ENCODE assay signal across 9 mouse cellular contexts in the genomic region with DNA sequence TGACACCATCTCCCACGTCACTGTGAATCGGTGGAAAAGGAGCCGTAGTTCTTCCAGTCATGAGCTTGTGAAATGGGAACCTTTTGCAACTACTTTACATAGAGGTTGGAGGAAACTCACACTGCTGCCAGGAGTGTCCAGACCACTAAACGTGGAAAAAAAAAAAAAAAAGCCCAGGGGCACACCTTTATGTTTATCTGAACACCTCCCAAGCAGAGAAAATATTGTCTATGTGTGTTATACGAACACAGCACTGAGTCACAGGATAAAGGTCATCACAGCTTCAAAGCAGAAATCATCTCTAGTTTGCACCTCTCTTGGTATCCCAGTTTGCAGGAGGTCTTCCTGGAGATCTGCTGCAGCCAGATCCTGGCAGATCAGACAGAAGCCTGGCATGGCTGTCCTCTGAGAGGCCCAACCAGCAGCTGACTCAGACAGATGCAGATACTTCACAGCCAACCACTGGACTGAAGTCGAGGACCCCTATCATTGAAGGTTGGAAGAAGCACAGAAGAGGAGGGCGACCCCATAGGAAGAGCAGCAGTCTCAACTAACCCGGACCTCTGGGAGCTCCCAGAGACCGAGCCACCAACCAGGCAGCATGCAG. TPM values are rescaled to one million over a fixed set of nuclear protein-coding genes. Genes with fewer than 3 reads are reported as not detected.
DNase-seq lines count a peak whose midpoint lies in the region; ATAC-seq and TF ChIP-seq lines count a peak whose summit lies in the region.
"Had no signal": no experiment of that assay in that cellular context is flagged by ENCODE, and none has a peak within 500 bp of the region (broad histone marks: within the 10 kb centered on the region; RNA-seq: fewer than 3 reads in every experiment).

No protein-coding gene starts in this region.

- no peak for DNase-seq in heart, postnatal 25 days (ENCODE audit: low spot score)
- peak; percentile 31 to 50 for DNase-seq in cerebellum, postnatal 14 days
- no peak for DNase-seq in hindbrain, embryonic 14.5 days (ENCODE audit: low spot score)
- DNase-seq in midbrain, embryonic 14.5 days: no peak
- no peak for DNase-seq in gastrocnemius, adult 8-10 months (ENCODE audit: low spot score in 2 of 2)
- no peak for DNase-seq in thymus, adult 2 months
- no peak for DNase-seq in thymus, adult 18-20 months

- no peak for TF ChIP-seq CTCF in thymus, adult 2 months (IDR thresholded peaks at IDR 0.05; ENCODE audit: borderline replicate concordance, control insufficient read depth, extremely low read depth, insufficient read depth, low read length, poor library complexity)

- peaks cover 4 to 13% of the 10 kb centered on the region in 2 experiments for H3K4me1 ChIP-seq in heart, embryonic 14.5 days (ENCODE audit: control insufficient read depth in 2 of 2, insufficient read depth in 2 of 2, low read length in 2 of 2)
- 0 out of 2 replicates have a peak, but pooled peaks cover 8% of the 10 kb centered on the region for H3K4me1 ChIP-seq in hindbrain, embryonic 14.5 days (replicated peaks; ENCODE audit: control insufficient read depth, insufficient read depth, low read length)
- H3K4me1 ChIP-seq in midbrain, embryonic 14.5 days (ENCODE audit: control insufficient read depth, insufficient read depth, low read length): peaks cover 9% of the 10 kb centered on the region; the same call in 1 of the 2 replicates
- H3K4me1 ChIP-seq in thymus, adult 2 months (replicated peaks; ENCODE audit: control insufficient read depth, insufficient read depth, low read length): no peaks in the 10 kb centered on the region

- ATAC-seq in heart, embryonic 14.5 days (ENCODE audit: insufficient number of reproducible peaks, insufficient read depth, low FRiP score, low read depth): no peak
- no peak for ATAC-seq in hindbrain, embryonic 14.5 days (ENCODE audit: low FRiP score)
- ATAC-seq in midbrain, embryonic 14.5 days (ENCODE audit: low FRiP score, low TSS enrichment): no peak

- H3K9ac ChIP-seq in heart, embryonic 14.5 days (ENCODE audit: low read length): 0 out of 2 replicates have a peak overlapping the region, but pooled peaks have one; percentile 28
- H3K9ac ChIP-seq in hindbrain, embryonic 14.5 days: no peak overlapping the region
- peak overlapping the region; percentile 53; the same call in 1 of the 2 replicates for H3K9ac ChIP-seq in midbrain, embryonic 14.5 days (replicated peaks; ENCODE audit: low read length)

- H3K4me2 ChIP-seq in heart, embryonic 14.5 days (ENCODE audit: low read length): peak overlapping the region; percentile 98
- H3K4me2 ChIP-seq in hindbrain, embryonic 14.5 days (replicated peaks): peak overlapping the region; percentile 90
- peak overlapping the region; percentile 96 for H3K4me2 ChIP-seq in midbrain, embryonic 14.5 days (ENCODE audit: low read length)

- peak overlapping the region; percentile 44 to 52; a peak in 3 of 4 replicates for H3K4me3 ChIP-seq in heart, embryonic 14.5 days (ENCODE audit: control insufficient read depth in 1 of 2, insufficient read depth in 1 of 2, low read depth in 1 of 2, low read length in 2 of 2)
- no peak overlapping the region for H3K4me3 ChIP-seq in hindbrain, embryonic 14.5 days (replicated peaks; ENCODE audit: low read length)
- H3K4me3 ChIP-seq in midbrain, embryonic 14.5 days (replicated peaks; ENCODE audit: low read depth, low read length): peak overlapping the region; percentile 55
- no peak overlapping the region for H3K4me3 ChIP-seq in thymus, adult 2 months (ENCODE audit: control insufficient read depth, insufficient read depth, low read length)
- H3K4me3 ChIP-seq: erythroblast, embryonic 14.5 days had no signal

- no peak overlapping the region for H3K27ac ChIP-seq in heart, embryonic 14.5 days (replicated peaks in 1 of 2; ENCODE audit: control insufficient read depth in 1 of 2, insufficient read depth in 1 of 2, low read depth in 2 of 2, low read length in 2 of 2)
- no peak overlapping the region for H3K27ac ChIP-seq in hindbrain, embryonic 14.5 days
- no peak overlapping the region for H3K27ac ChIP-seq in midbrain, embryonic 14.5 days (replicated peaks; ENCODE audit: low read depth, low read length)
- no peak overlapping the region for H3K27ac ChIP-seq in thymus, adult 2 months (ENCODE audit: control insufficient read depth, insufficient read depth, low read length)

- H3K36me3 ChIP-seq in heart, embryonic 14.5 days (ENCODE audit: control insufficient read depth, insufficient read depth, low read length): no peaks in the 10 kb centered on the region
- no peaks in the 10 kb centered on the region for H3K36me3 ChIP-seq in hindbrain, embryonic 14.5 days (replicated peaks; ENCODE audit: control insufficient read depth, insufficient read depth)
- no peaks in the 10 kb centered on the region for H3K36me3 ChIP-seq in midbrain, embryonic 14.5 days (ENCODE audit: control insufficient read depth, insufficient read depth, low read length)
- no peaks in the 10 kb centered on the region for H3K36me3 ChIP-seq in thymus, adult 2 months (ENCODE audit: control insufficient read depth, insufficient read depth, low read length)

- WGBS in heart, embryonic 14.5 days: 49% methylated on average over 9 of the region's 9 CpGs
- 64% methylated on average over 9 of the region's 9 CpGs for WGBS in hindbrain, embryonic 14.5 days
- WGBS in midbrain, embryonic 14.5 days: 60% methylated on average over 9 of the region's 9 CpGs
- 46% methylated on average over 9 of the region's 9 CpGs for WGBS in thymus, adult 2 months

- no peaks in the 10 kb centered on the region; the same call in 1 of the 2 replicates for H3K9me3 ChIP-seq in heart, embryonic 14.5 days (ENCODE audit: control insufficient read depth, low read length)
- no peaks in the 10 kb centered on the region for H3K9me3 ChIP-seq in hindbrain, embryonic 14.5 days (ENCODE audit: control insufficient read depth, low read length)
- H3K9me3 ChIP-seq in midbrain, embryonic 14.5 days (ENCODE audit: control insufficient read depth, low read length): no peaks in the 10 kb centered on the region

- intact Hi-C loops in heart, postnatal 25 days (cut with DNase I): no loop called here

- H3K27me3 ChIP-seq in heart, embryonic 14.5 days (ENCODE audit: control insufficient read depth, insufficient read depth, low read length): peaks cover 7% of the 10 kb centered on the region; the same call in 1 of the 2 replicates
- peaks cover 16% of the 10 kb centered on the region; the same call in 1 of the 2 replicates for H3K27me3 ChIP-seq in hindbrain, embryonic 14.5 days (ENCODE audit: control insufficient read depth, insufficient read depth, low read length)
- H3K27me3 ChIP-seq in midbrain, embryonic 14.5 days (ENCODE audit: control insufficient read depth, insufficient read depth, low read length): no peaks in the 10 kb centered on the region
- no peaks in the 10 kb centered on the region; the same call in 1 of the 2 replicates for H3K27me3 ChIP-seq in thymus, adult 2 months (ENCODE audit: control insufficient read depth, insufficient read depth, low read length)

- no peak for TF ChIP-seq POLR2A in thymus, adult 2 months (IDR thresholded peaks at IDR 0.05; ENCODE audit: control insufficient read depth, extremely low read depth, insufficient read depth, low read length, poor library complexity)

RNA-seq across cellular contexts. Expression of a gene that starts 2.2 kb away (rescaled TPM):
- polyA plus RNA-seq in heart, embryonic 14.5 days (2014; fragmentation: Nextera tagmentation; extraction: Ambion mirVana): 0.15 TPM in 1 of 2 replicates, not detected in the other
- total RNA-seq in heart, postnatal 25 days (2021): not detected
- 0.37 and 0.67 TPM in 2 replicates for polyA plus RNA-seq in hindbrain, embryonic 14.5 days (2014; fragmentation: Nextera tagmentation; extraction: Ambion mirVana)
- 0.38 and 0.39 TPM in 2 replicates for polyA plus RNA-seq in midbrain, embryonic 14.5 days (2014; fragmentation: Nextera tagmentation; extraction: Ambion mirVana)
- total RNA-seq in gastrocnemius, adult 8-10 months (2022): not detected
- polyA plus RNA-seq in thymus, adult 2 months (2012; rRNA removed): 2.3 and 5.5 TPM in 2 replicates
- polyA plus RNA-seq: erythroblast, embryonic 14.5 days had no signal

Comparison
In these comparisons a context has a peak if more than half of its experiments do, and no peak if none do; other contexts are left out.
1. H3K4me3 ChIP-seq: peak in heart, embryonic 14.5 days (2 of 2) and midbrain, embryonic 14.5 days (single experiment); none in hindbrain, embryonic 14.5 days (single experiment) and thymus, adult 2 months (single experiment).
2. DNase-seq: peak in cerebellum, postnatal 14 days (2 of 2); none in heart, postnatal 25 days (single experiment), hindbrain, embryonic 14.5 days (single experiment), midbrain, embryonic 14.5 days (single experiment), gastrocnemius, adult 8-10 months (0 of 2), thymus, adult 2 months (single experiment) and thymus, adult 18-20 months (0 of 2).
3. Peak in every context shown above with its lines, with median percentiles within 50 percentile points of each other: H3K4me2 ChIP-seq.